ENCODE assay signal across 13 mouse cellular contexts in genomic region chr11:86107276-86107675, GRCm38 (mm10).
"Had no signal": no experiment of that assay in that cellular context is flagged by ENCODE, and none has a peak within 500 bp of the region (broad histone marks: within the 10 kb centered on the region; RNA-seq: fewer than 3 reads in every experiment).

No protein-coding gene starts in this region.

- H3K4me3 ChIP-seq: layer of hippocampus, adult 2 months; limb, embryonic 12.5 days; midbrain, embryonic 13.5 days; myocyte; neural tube, embryonic 15.5 days had no signal

- H3K36me3 ChIP-seq: neural tube, embryonic 15.5 days had no signal

- H3K4me1 ChIP-seq: limb, embryonic 12.5 days; midbrain, embryonic 13.5 days; neural tube, embryonic 15.5 days had no signal

- ATAC-seq: inflammation-experienced regulatory T-cells, adult 6 months; intestine, postnatal 0 days; lung, postnatal 0 days; midbrain, embryonic 13.5 days had no signal

- H3K4me2 ChIP-seq: limb, embryonic 12.5 days; midbrain, embryonic 13.5 days; neural tube, embryonic 15.5 days had no signal

- H3K27ac ChIP-seq: layer of hippocampus, adult 2 months; limb, embryonic 12.5 days; liver, embryonic 14.5 days; midbrain, embryonic 13.5 days; neural tube, embryonic 15.5 days had no signal

- H3K27me3 ChIP-seq: limb, embryonic 12.5 days; midbrain, embryonic 13.5 days; neural tube, embryonic 15.5 days had no signal

- H3K9ac ChIP-seq: limb, embryonic 12.5 days; liver, embryonic 14.5 days; midbrain, embryonic 13.5 days; neural tube, embryonic 15.5 days had no signal

- DNase-seq: liver; lung, adult 2 months; retina, postnatal 1 day; thymus, postnatal 4 days had no signal

- H3K9me3 ChIP-seq: limb, embryonic 12.5 days; midbrain, embryonic 13.5 days; neural tube, embryonic 15.5 days had no signal
